Mouse (Mus musculus) c-Kit-positive CD71-negative TER-119-negative erythroid progenitor cells, embryonic 14.5 days (primary cell): ENCODE measurements around the gene Sit1.
"Not testable (repeated sequence)": the region's sequence is repeated elsewhere in the genome, so short reads cannot be mapped to it uniquely, and the experiment has no call there.

Experiments
- DNase-seq: peaks from one replicate; pipeline ENCODE4 v3.0.0-alpha.2; 2013; ENCODE audit warnings: low read depth

Sit1 gene

GRCm38 (mm10) chr4:43499407-43500333, 16.1 kb upstream of the Sit1 start, which contains the start of gene Arhgef39:
Arhgef39 (minus strand) TSS chr4:43499695.
- no peak for DNase-seq

GRCm38 (mm10) chr4:43498983-43499382, 15.4 kb upstream of the Sit1 start:
- no peak for DNase-seq

GRCm38 (mm10) chr4:43497946-43498345, 14.4 kb upstream of the Sit1 start:
- DNase-seq, result no peak

GRCm38 (mm10) chr4:43497405-43497804, 13.9 kb upstream of the Sit1 start:
- no peak for DNase-seq

- DNase-seq, result no peak
Observed at GRCm38 (mm10) chr4:43496587-43496986, 13.1 kb upstream of the Sit1 start.

- DNase-seq, result no peak
Observed at GRCm38 (mm10) chr4:43493846-43494240, 10.3 kb upstream of the Sit1 start.

- DNase-seq, result peak; percentile 93
Observed at GRCm38 (mm10) chr4:43493186-43493845, 9.8 kb upstream of the Sit1 start.

GRCm38 (mm10) chr4:43492821-43493185, 9.3 kb upstream of the Sit1 start, which contains the start of gene Ccdc107:
Ccdc107 (plus strand) TSS chr4:43492900.
- DNase-seq, result peak; percentile 84

GRCm38 (mm10) chr4:43492101-43492820, 8.7 kb upstream of the Sit1 start:
- DNase-seq, result no peak

- no peak for DNase-seq
Observed at GRCm38 (mm10) chr4:43490801-43491200, 7.3 kb upstream of the Sit1 start.

- no peak for DNase-seq
Observed at GRCm38 (mm10) chr4:43489611-43490010, 6.1 kb upstream of the Sit1 start.

GRCm38 (mm10) chr4:43485666-43486065, 2.1 kb upstream of the Sit1 start:
- DNase-seq, result not testable (repeated sequence)

- DNase-seq, result no peak
Observed at GRCm38 (mm10) chr4:43482591-43482990, 943 bp downstream of the Sit1 start.

GRCm38 (mm10) chr4:43481894-43482456, 1.6 kb downstream of the Sit1 start:
- no peak for DNase-seq

- no peak for DNase-seq
Observed at GRCm38 (mm10) chr4:43480985-43481384, 2.5 kb downstream of the Sit1 start.

GRCm38 (mm10) chr4:43478906-43479832, 4.4 kb downstream of the Sit1 start:
- DNase-seq, result no peak

GRCm38 (mm10) chr4:43478534-43478858, 5.0 kb downstream of the Sit1 start:
- DNase-seq, result no peak

GRCm38 (mm10) chr4:43477857-43478533, 5.5 kb downstream of the Sit1 start:
- peak; percentile 87 for DNase-seq

GRCm38 (mm10) chr4:43476604-43477003, 6.9 kb downstream of the Sit1 start:
- DNase-seq, result no peak

GRCm38 (mm10) chr4:43473636-43474035, 9.9 kb downstream of the Sit1 start:
- no peak for DNase-seq

- no peak for DNase-seq
Observed at GRCm38 (mm10) chr4:43470301-43470700, 13.2 kb downstream of the Sit1 start.
